Mouse (Mus musculus): ENCODE data around the gene Med4. TPM values are rescaled to one million over a fixed set of nuclear protein-coding genes. Genes with fewer than 3 reads are reported as not detected.

Gene Med4
- polyA plus RNA-seq, 1 experiment from 2014 or later, result 55.5 TPM

GRCm38 (mm10) chr14:73475506-73475905 lies 34.3 kb upstream of the Med4 start:
- no peak overlapping the region for H3K4me3 ChIP-seq (ENCODE audit: low read length)
- 59% methylated on average over 7 of the region's 7 CpGs for WGBS
- no peaks in the 10 kb centered on the region for H3K27me3 ChIP-seq (ENCODE audit: control insufficient read depth, insufficient read depth, low read length)
- no peaks in the 10 kb centered on the region for H3K36me3 ChIP-seq (ENCODE audit: control insufficient read depth, insufficient read depth)
- no peak overlapping the region for H3K4me2 ChIP-seq (ENCODE audit: low read depth, low read length)
- peak overlapping the region; percentile 23 for H3K27ac ChIP-seq (ENCODE audit: low read length)
- no peak for ATAC-seq (replicated peaks; ENCODE audit: extremely low read depth, insufficient read depth, low FRiP score)
- peaks cover 20% of the 10 kb centered on the region for H3K4me1 ChIP-seq (ENCODE audit: control insufficient read depth, insufficient read depth, low read length)
- no peak overlapping the region for H3K9ac ChIP-seq (ENCODE audit: low read length)
- H3K9me3 ChIP-seq (replicated peaks; ENCODE audit: control insufficient read depth, low read length), result no peaks in the 10 kb centered on the region

GRCm38 (mm10) chr14:73476361-73476934 lies 33.4 kb upstream of the Med4 start:
- no peak overlapping the region for H3K9ac ChIP-seq (ENCODE audit: low read length)
- no peak overlapping the region for H3K4me2 ChIP-seq (ENCODE audit: low read depth, low read length)
- no peak overlapping the region for H3K4me3 ChIP-seq (ENCODE audit: low read length)
- no peak overlapping the region for H3K27ac ChIP-seq (ENCODE audit: low read length)
- ATAC-seq (replicated peaks; ENCODE audit: extremely low read depth, insufficient read depth, low FRiP score), result no peak
- no peaks in the 10 kb centered on the region for H3K9me3 ChIP-seq (replicated peaks; ENCODE audit: control insufficient read depth, low read length)
- 83% methylated on average over 8 of the region's 8 CpGs for WGBS
- H3K27me3 ChIP-seq (ENCODE audit: control insufficient read depth, insufficient read depth, low read length), result no peaks in the 10 kb centered on the region
- peaks cover 20% of the 10 kb centered on the region for H3K4me1 ChIP-seq (ENCODE audit: control insufficient read depth, insufficient read depth, low read length)
- no peaks in the 10 kb centered on the region for H3K36me3 ChIP-seq (ENCODE audit: control insufficient read depth, insufficient read depth)

GRCm38 (mm10) chr14:73477077-73477476 lies 32.7 kb upstream of the Med4 start:
- Histone ChIP-seq H3K9ac (ENCODE audit: low read length) (no peak overlapping the region), H3K4me2 (ENCODE audit: low read depth, low read length) (no peak overlapping the region), H3K36me3 (ENCODE audit: control insufficient read depth, insufficient read depth) (no peaks in the 10 kb centered on the region), H3K4me3 (ENCODE audit: low read length) (no peak overlapping the region), H3K4me1 (ENCODE audit: control insufficient read depth, insufficient read depth, low read length) (peaks cover 20% of the 10 kb centered on the region), H3K27ac (ENCODE audit: low read length) (no peak overlapping the region), H3K9me3 (replicated peaks; ENCODE audit: control insufficient read depth, low read length) (no peaks in the 10 kb centered on the region), H3K27me3 (ENCODE audit: control insufficient read depth, insufficient read depth, low read length) (no peaks in the 10 kb centered on the region)
- no peak for ATAC-seq (replicated peaks; ENCODE audit: extremely low read depth, insufficient read depth, low FRiP score)
- 90% methylated on average over 10 of the region's 10 CpGs for WGBS

GRCm38 (mm10) chr14:73478321-73478720 lies 31.5 kb upstream of the Med4 start:
- H3K9me3 ChIP-seq (replicated peaks; ENCODE audit: control insufficient read depth, low read length), result no peaks in the 10 kb centered on the region
- no peak overlapping the region for H3K4me3 ChIP-seq (ENCODE audit: low read length)
- no peak overlapping the region for H3K4me2 ChIP-seq (ENCODE audit: low read depth, low read length)
- no peak overlapping the region for H3K9ac ChIP-seq (ENCODE audit: low read length)
- WGBS, result 80% methylated on average over 3 of the region's 3 CpGs
- no peak overlapping the region for H3K27ac ChIP-seq (ENCODE audit: low read length)
- H3K4me1 ChIP-seq (ENCODE audit: control insufficient read depth, insufficient read depth, low read length), result peaks cover 20% of the 10 kb centered on the region
- H3K36me3 ChIP-seq (ENCODE audit: control insufficient read depth, insufficient read depth), result no peaks in the 10 kb centered on the region
- no peak for ATAC-seq (replicated peaks; ENCODE audit: extremely low read depth, insufficient read depth, low FRiP score)
- no peaks in the 10 kb centered on the region for H3K27me3 ChIP-seq (ENCODE audit: control insufficient read depth, insufficient read depth, low read length)

- Histone ChIP-seq H3K9ac (ENCODE audit: low read length) (no peak overlapping the region), H3K9me3 (replicated peaks; ENCODE audit: control insufficient read depth, low read length) (no peaks in the 10 kb centered on the region), H3K4me2 (ENCODE audit: low read depth, low read length) (no peak overlapping the region), H3K36me3 (ENCODE audit: control insufficient read depth, insufficient read depth) (no peaks in the 10 kb centered on the region), H3K27ac (ENCODE audit: low read length) (no peak overlapping the region), H3K4me1 (ENCODE audit: control insufficient read depth, insufficient read depth, low read length) (peaks cover 13% of the 10 kb centered on the region), H3K4me3 (ENCODE audit: low read length) (no peak overlapping the region), H3K27me3 (ENCODE audit: control insufficient read depth, insufficient read depth, low read length) (no peaks in the 10 kb centered on the region)
- no peak for ATAC-seq (replicated peaks; ENCODE audit: extremely low read depth, insufficient read depth, low FRiP score)
- 72% methylated on average over 1 of the region's 1 CpGs for WGBS
Measured at GRCm38 (mm10) chr14:73479771-73480170, 30.1 kb upstream of the Med4 start.

GRCm38 (mm10) chr14:73483516-73484229 lies 26.2 kb upstream of the Med4 start:
- no peak for ATAC-seq (replicated peaks; ENCODE audit: extremely low read depth, insufficient read depth, low FRiP score)
- H3K27ac ChIP-seq (ENCODE audit: low read length), result no peak overlapping the region
- WGBS, result 77% methylated on average over 5 of the region's 5 CpGs

GRCm38 (mm10) chr14:73484366-73485110 lies 25.3 kb upstream of the Med4 start:
- Histone ChIP-seq H3K27ac (ENCODE audit: low read length) (no peak overlapping the region), H3K4me1 (ENCODE audit: control insufficient read depth, insufficient read depth, low read length) (peaks cover 3% of the 10 kb centered on the region; the same call in 1 of the 2 replicates), H3K9me3 (replicated peaks; ENCODE audit: control insufficient read depth, low read length) (no peaks in the 10 kb centered on the region), H3K27me3 (ENCODE audit: control insufficient read depth, insufficient read depth, low read length) (no peaks in the 10 kb centered on the region), H3K36me3 (ENCODE audit: control insufficient read depth, insufficient read depth) (no peaks in the 10 kb centered on the region), H3K9ac (ENCODE audit: low read length) (no peak overlapping the region), H3K4me3 (ENCODE audit: low read length) (no peak overlapping the region), H3K4me2 (ENCODE audit: low read depth, low read length) (no peak overlapping the region)
- 75% methylated on average over 3 of the region's 3 CpGs for WGBS
- no peak for ATAC-seq (replicated peaks; ENCODE audit: extremely low read depth, insufficient read depth, low FRiP score)

More at GRCm38 (mm10) chr14:73483516-73484229, 26.2 kb upstream of the Med4 start:
- H3K4me3 ChIP-seq (ENCODE audit: low read length), result no peak overlapping the region
- no peaks in the 10 kb centered on the region for H3K9me3 ChIP-seq (replicated peaks; ENCODE audit: control insufficient read depth, low read length)
- no peaks in the 10 kb centered on the region for H3K27me3 ChIP-seq (ENCODE audit: control insufficient read depth, insufficient read depth, low read length)
- peaks cover 3% of the 10 kb centered on the region; the same call in 1 of the 2 replicates for H3K4me1 ChIP-seq (ENCODE audit: control insufficient read depth, insufficient read depth, low read length)
- no peak overlapping the region for H3K4me2 ChIP-seq (ENCODE audit: low read depth, low read length)
- H3K36me3 ChIP-seq (ENCODE audit: control insufficient read depth, insufficient read depth), result no peaks in the 10 kb centered on the region
- H3K9ac ChIP-seq (ENCODE audit: low read length), result no peak overlapping the region

GRCm38 (mm10) chr14:73486641-73487040 lies 23.2 kb upstream of the Med4 start:
- no peaks in the 10 kb centered on the region for H3K4me1 ChIP-seq (ENCODE audit: control insufficient read depth, insufficient read depth, low read length)
- 39% methylated on average over 5 of the region's 5 CpGs for WGBS
- peaks cover 5% of the 10 kb centered on the region; the same call in 1 of the 2 replicates for H3K9me3 ChIP-seq (replicated peaks; ENCODE audit: control insufficient read depth, low read length)
- no peak overlapping the region for H3K9ac ChIP-seq (ENCODE audit: low read length)
- ATAC-seq (replicated peaks; ENCODE audit: extremely low read depth, insufficient read depth, low FRiP score), result no peak
- no peak overlapping the region for H3K4me2 ChIP-seq (ENCODE audit: low read depth, low read length)
- H3K27me3 ChIP-seq (ENCODE audit: control insufficient read depth, insufficient read depth, low read length), result no peaks in the 10 kb centered on the region
- H3K4me3 ChIP-seq (ENCODE audit: low read length), result no peak overlapping the region
- H3K36me3 ChIP-seq (ENCODE audit: control insufficient read depth, insufficient read depth), result no peaks in the 10 kb centered on the region
- H3K27ac ChIP-seq (ENCODE audit: low read length), result no peak overlapping the region

- Histone ChIP-seq H3K27ac (ENCODE audit: low read length) (no peak overlapping the region), H3K9me3 (replicated peaks; ENCODE audit: control insufficient read depth, low read length) (peaks cover 8% of the 10 kb centered on the region; the same call in 1 of the 2 replicates), H3K36me3 (ENCODE audit: control insufficient read depth, insufficient read depth) (no peaks in the 10 kb centered on the region), H3K9ac (ENCODE audit: low read length) (no peak overlapping the region), H3K4me3 (ENCODE audit: low read length) (no peak overlapping the region), H3K4me2 (ENCODE audit: low read depth, low read length) (no peak overlapping the region), H3K4me1 (ENCODE audit: control insufficient read depth, insufficient read depth, low read length) (peaks cover 3% of the 10 kb centered on the region; the same call in 1 of the 2 replicates), H3K27me3 (ENCODE audit: control insufficient read depth, insufficient read depth, low read length) (no peaks in the 10 kb centered on the region)
- WGBS, result 93% methylated on average over 6 of the region's 6 CpGs
- ATAC-seq (replicated peaks; ENCODE audit: extremely low read depth, insufficient read depth, low FRiP score), result no peak
Measured at GRCm38 (mm10) chr14:73493356-73493755, 16.5 kb upstream of the Med4 start.
